Mouse (Mus musculus): ENCODE results near the gene Itprid1. TPM values are rescaled to one million over a fixed set of nuclear protein-coding genes. Genes with fewer than 3 reads are reported as not detected.

Gene Itprid1
- polyA plus RNA-seq, 1 experiment from 2014 or later: 0.21 TPM

GRCm38 (mm10) chr6:55920866-55921630, 84.4 kb downstream of the Itprid1 start:
- no peaks in the 10 kb centered on the region for H3K36me3 ChIP-seq (ENCODE audit: control insufficient read depth, insufficient read depth, low read length)
- WGBS: 56% methylated on average over 4 of the region's 4 CpGs
- H3K4me1 ChIP-seq (ENCODE audit: control insufficient read depth, insufficient read depth, low read length): peaks cover 5% of the 10 kb centered on the region
- peak overlapping the region; percentile 83 for H3K27ac ChIP-seq (ENCODE audit: low read depth, low read length)
- peak; percentile 81 for ATAC-seq (ENCODE audit: low read depth)
- no peaks in the 10 kb centered on the region for H3K27me3 ChIP-seq (ENCODE audit: control insufficient read depth, insufficient read depth, low read length)
- no peaks in the 10 kb centered on the region for H3K9me3 ChIP-seq (ENCODE audit: control insufficient read depth, low read length)
- no peak overlapping the region for H3K9ac ChIP-seq (replicated peaks; ENCODE audit: low read depth, low read length)
- H3K4me2 ChIP-seq (ENCODE audit: low read depth, low read length): no peak overlapping the region
- H3K4me3 ChIP-seq (ENCODE audit: low read depth, low read length): no peak overlapping the region

- Histone ChIP-seq H3K9ac (replicated peaks; ENCODE audit: low read depth, low read length) (no peak overlapping the region), H3K36me3 (ENCODE audit: control insufficient read depth, insufficient read depth, low read length) (no peaks in the 10 kb centered on the region), H3K27ac (ENCODE audit: low read depth, low read length) (no peak overlapping the region), H3K27me3 (ENCODE audit: control insufficient read depth, insufficient read depth, low read length) (no peaks in the 10 kb centered on the region), H3K4me1 (ENCODE audit: control insufficient read depth, insufficient read depth, low read length) (no peaks in the 10 kb centered on the region), H3K9me3 (ENCODE audit: control insufficient read depth, low read length) (no peaks in the 10 kb centered on the region), H3K4me2 (ENCODE audit: low read depth, low read length) (no peak overlapping the region), H3K4me3 (ENCODE audit: low read depth, low read length) (no peak overlapping the region)
- WGBS: 94% methylated on average over 1 of the region's 1 CpGs
- no peak for ATAC-seq (ENCODE audit: low read depth)
These were observed 108.0 kb downstream of the Itprid1 start for GRCm38 (mm10) chr6:55944709-55945108.

- peak; percentile 95 for ATAC-seq (ENCODE audit: low read depth)
- WGBS: 77% methylated on average over 8 of the region's 8 CpGs
- Histone ChIP-seq H3K36me3 (ENCODE audit: control insufficient read depth, insufficient read depth, low read length) (no peaks in the 10 kb centered on the region), H3K4me1 (ENCODE audit: control insufficient read depth, insufficient read depth, low read length) (no peaks in the 10 kb centered on the region), H3K9me3 (ENCODE audit: control insufficient read depth, low read length) (no peaks in the 10 kb centered on the region), H3K27me3 (ENCODE audit: control insufficient read depth, insufficient read depth, low read length) (no peaks in the 10 kb centered on the region), H3K4me3 (ENCODE audit: low read depth, low read length) (no peak overlapping the region), H3K27ac (ENCODE audit: low read depth, low read length) (no peak overlapping the region), H3K9ac (replicated peaks; ENCODE audit: low read depth, low read length) (no peak overlapping the region), H3K4me2 (ENCODE audit: low read depth, low read length) (no peak overlapping the region)
These were observed 113.8 kb downstream of the Itprid1 start for GRCm38 (mm10) chr6:55950345-55951110.

GRCm38 (mm10) chr6:55972998-55973397, 136.3 kb downstream of the Itprid1 start:
- H3K9ac ChIP-seq (replicated peaks; ENCODE audit: low read depth, low read length): no peak overlapping the region
- H3K27ac ChIP-seq (ENCODE audit: low read depth, low read length): no peak overlapping the region
- no peaks in the 10 kb centered on the region for H3K36me3 ChIP-seq (ENCODE audit: control insufficient read depth, insufficient read depth, low read length)
- no peaks in the 10 kb centered on the region for H3K9me3 ChIP-seq (ENCODE audit: control insufficient read depth, low read length)
- no peaks in the 10 kb centered on the region for H3K27me3 ChIP-seq (ENCODE audit: control insufficient read depth, insufficient read depth, low read length)
- no peak overlapping the region for H3K4me3 ChIP-seq (ENCODE audit: low read depth, low read length)
- ATAC-seq (ENCODE audit: low read depth): peak; percentile 73; the same call in 1 of the 2 replicates
- no peak overlapping the region for H3K4me2 ChIP-seq (ENCODE audit: low read depth, low read length)
- no peaks in the 10 kb centered on the region for H3K4me1 ChIP-seq (ENCODE audit: control insufficient read depth, insufficient read depth, low read length)

- WGBS: 83% methylated on average over 2 of the region's 2 CpGs
These were observed 143.1 kb downstream of the Itprid1 start for GRCm38 (mm10) chr6:55979766-55980165.

GRCm38 (mm10) chr6:56008711-56009110, 172.0 kb downstream of the Itprid1 start:
- WGBS: 78% methylated on average over 4 of the region's 4 CpGs
- no peak for ATAC-seq (ENCODE audit: low read depth)
- Histone ChIP-seq H3K27ac (ENCODE audit: low read depth, low read length) (no peak overlapping the region), H3K36me3 (ENCODE audit: control insufficient read depth, insufficient read depth, low read length) (no peaks in the 10 kb centered on the region), H3K4me1 (ENCODE audit: control insufficient read depth, insufficient read depth, low read length) (no peaks in the 10 kb centered on the region), H3K9ac (replicated peaks; ENCODE audit: low read depth, low read length) (no peak overlapping the region), H3K4me2 (ENCODE audit: low read depth, low read length) (no peak overlapping the region), H3K27me3 (ENCODE audit: control insufficient read depth, insufficient read depth, low read length) (no peaks in the 10 kb centered on the region), H3K4me3 (ENCODE audit: low read depth, low read length) (no peak overlapping the region), H3K9me3 (ENCODE audit: control insufficient read depth, low read length) (no peaks in the 10 kb centered on the region)

More at GRCm38 (mm10) chr6:55979766-55980165, 143.1 kb downstream of the Itprid1 start:
- Histone ChIP-seq H3K27me3 (ENCODE audit: control insufficient read depth, insufficient read depth, low read length) (no peaks in the 10 kb centered on the region), H3K36me3 (ENCODE audit: control insufficient read depth, insufficient read depth, low read length) (no peaks in the 10 kb centered on the region), H3K9ac (replicated peaks; ENCODE audit: low read depth, low read length) (no peak overlapping the region), H3K27ac (ENCODE audit: low read depth, low read length) (no peak overlapping the region), H3K4me2 (ENCODE audit: low read depth, low read length) (no peak overlapping the region), H3K9me3 (ENCODE audit: control insufficient read depth, low read length) (no peaks in the 10 kb centered on the region), H3K4me3 (ENCODE audit: low read depth, low read length) (no peak overlapping the region), H3K4me1 (ENCODE audit: control insufficient read depth, insufficient read depth, low read length) (no peaks in the 10 kb centered on the region)
- no peak for ATAC-seq (ENCODE audit: low read depth)

GRCm38 (mm10) chr6:56012384-56012783, 175.7 kb downstream of the Itprid1 start:
- Histone ChIP-seq H3K4me1 (ENCODE audit: control insufficient read depth, insufficient read depth, low read length) (peaks cover 5% of the 10 kb centered on the region; the same call in 1 of the 2 replicates), H3K9me3 (ENCODE audit: control insufficient read depth, low read length) (no peaks in the 10 kb centered on the region), H3K4me3 (ENCODE audit: low read depth, low read length) (no peak overlapping the region), H3K36me3 (ENCODE audit: control insufficient read depth, insufficient read depth, low read length) (no peaks in the 10 kb centered on the region), H3K9ac (replicated peaks; ENCODE audit: low read depth, low read length) (no peak overlapping the region), H3K27ac (ENCODE audit: low read depth, low read length) (no peak overlapping the region), H3K4me2 (ENCODE audit: low read depth, low read length) (no peak overlapping the region), H3K27me3 (ENCODE audit: control insufficient read depth, insufficient read depth, low read length) (no peaks in the 10 kb centered on the region)
- no peak for ATAC-seq (ENCODE audit: low read depth)
- 54% methylated on average over 5 of the region's 5 CpGs for WGBS

- Histone ChIP-seq H3K4me3 (ENCODE audit: low read depth, low read length) (no peak within 1 kb of the TSS), H3K36me3 (ENCODE audit: control insufficient read depth, insufficient read depth, low read length) (no peaks in the 10 kb centered on the region), H3K27ac (ENCODE audit: low read depth, low read length) (no peak within 1 kb of the TSS), H3K9me3 (ENCODE audit: control insufficient read depth, low read length) (no peaks in the 10 kb centered on the region), H3K4me2 (ENCODE audit: low read depth, low read length) (peak within 1 kb of the TSS; percentile 23; the same call in 1 of the 2 replicates), H3K4me1 (ENCODE audit: control insufficient read depth, insufficient read depth, low read length) (peaks cover 8% of the 10 kb centered on the region; the same call in 1 of the 2 replicates), H3K27me3 (ENCODE audit: control insufficient read depth, insufficient read depth, low read length) (no peaks in the 10 kb centered on the region), H3K9ac (replicated peaks; ENCODE audit: low read depth, low read length) (no peak within 1 kb of the TSS)
- 29% methylated on average over 16 of the region's 16 CpGs for WGBS
- peak; percentile 86; the same call in 1 of the 2 replicates for ATAC-seq (ENCODE audit: low read depth)
These were observed 180.7 kb downstream of the Itprid1 start, which contains the start of gene Ppp1r17 for GRCm38 (mm10) chr6:56017291-56017994. Ppp1r17 (plus strand) TSS chr6:56017497.

Measured in neural tube, embryonic 14.5 days (tissue).